Mouse (Mus musculus) lung, postnatal 0 days (tissue): ENCODE results near the gene Trp53bp1.

Experiments
- CTCF ChIP-seq: IDR thresholded peaks from 2 replicates; pipeline ENCODE4 v1.5.1; 2016; ENCODE audit warnings: antibody characterized with exemption, mild to moderate bottlenecking
- EP300 ChIP-seq: IDR thresholded peaks from 2 replicates; pipeline ENCODE4 v1.6.1; 2016; ENCODE audit warnings: antibody characterized with exemption, mild to moderate bottlenecking, control low read depth

DNA sequence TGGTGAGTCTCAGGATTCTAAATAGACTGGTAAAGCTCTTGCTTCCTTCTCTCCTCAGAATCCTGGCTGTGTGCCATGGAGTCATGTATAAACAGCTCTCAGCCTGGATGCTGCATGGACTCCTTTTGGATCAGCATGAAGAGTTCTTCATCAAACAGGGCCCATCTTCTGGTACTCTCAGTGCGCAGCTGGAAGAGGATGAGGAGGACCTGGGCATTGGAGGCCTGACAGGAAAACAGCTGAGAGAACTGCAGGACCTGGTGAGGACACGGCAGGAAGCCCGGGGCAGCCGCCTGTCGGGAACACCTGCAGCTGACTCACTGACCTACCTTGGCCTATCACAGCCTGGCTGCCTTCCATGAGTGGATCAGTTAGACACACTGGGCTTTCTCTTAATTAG is 87.8 kb downstream of the Trp53bp1 start:
- no peak for TF ChIP-seq EP300
- no peak for TF ChIP-seq CTCF
